Mouse (Mus musculus): Measurements from ENCODE around the gene Lhfp. TPM values are rescaled to one million over a fixed set of nuclear protein-coding genes. Genes with fewer than 3 reads are reported as not detected.

Lhfp gene
- total RNA-seq, 2 experiments from 2014 or later, result 1.4 TPM; not detected in 1

DNA sequence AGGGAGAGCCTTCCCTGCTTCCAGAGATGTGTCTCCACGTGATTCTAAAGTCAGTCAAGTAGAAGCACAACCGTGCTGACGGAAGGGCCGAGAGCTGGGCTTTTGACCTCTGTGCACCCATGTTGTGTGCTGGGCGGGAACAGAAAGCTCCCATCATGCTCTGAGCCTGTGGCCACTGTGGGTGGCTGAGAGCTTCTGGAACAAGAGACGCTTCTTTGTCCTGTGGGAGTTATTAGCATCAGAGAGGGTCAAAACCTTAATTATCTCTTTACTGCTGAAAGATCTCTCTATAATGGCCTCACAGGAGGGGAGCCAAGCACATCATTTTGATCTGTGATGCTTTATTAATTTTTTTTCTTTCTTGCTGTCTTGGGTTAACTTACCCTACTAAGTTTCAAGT, 253.5 kb downstream of the Lhfp start:
- no peak for ATAC-seq (replicated peaks; ENCODE audit: low FRiP score, poor library complexity, severe bottlenecking)

DNA sequence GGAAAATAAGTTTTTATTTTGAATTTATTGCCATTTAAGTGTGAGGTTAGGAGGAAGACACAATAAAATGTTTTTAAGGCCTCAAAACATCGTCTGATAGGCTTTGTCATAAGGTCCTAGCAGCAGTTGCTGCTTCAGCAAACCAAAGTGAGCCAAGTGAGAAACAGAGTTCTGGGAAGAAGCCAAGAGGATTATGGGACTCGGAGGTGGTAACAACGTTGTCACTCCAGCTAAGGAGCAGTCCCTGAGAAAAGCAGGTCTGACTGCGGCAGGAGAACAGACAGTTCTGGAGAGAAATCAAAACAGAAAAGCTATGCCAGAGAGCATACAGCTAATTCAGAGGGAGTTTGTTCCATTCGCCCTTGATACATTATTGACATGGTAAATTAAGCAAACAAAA, 260.5 kb downstream of the Lhfp start:
- no peak for ATAC-seq (replicated peaks; ENCODE audit: low FRiP score, poor library complexity, severe bottlenecking)

GRCm38 (mm10) chr3:53304123-53304900, 263.0 kb downstream of the Lhfp start:
- no peak for ATAC-seq (replicated peaks; ENCODE audit: low FRiP score, poor library complexity, severe bottlenecking)

- no peak for ATAC-seq (replicated peaks; ENCODE audit: low FRiP score, poor library complexity, severe bottlenecking)
Observed at GRCm38 (mm10) chr3:53305860-53306259, 264.5 kb downstream of the Lhfp start.

- no peak for ATAC-seq (replicated peaks; ENCODE audit: low FRiP score, poor library complexity, severe bottlenecking)
Observed at GRCm38 (mm10) chr3:53308649-53309048, 267.3 kb downstream of the Lhfp start.

DNA sequence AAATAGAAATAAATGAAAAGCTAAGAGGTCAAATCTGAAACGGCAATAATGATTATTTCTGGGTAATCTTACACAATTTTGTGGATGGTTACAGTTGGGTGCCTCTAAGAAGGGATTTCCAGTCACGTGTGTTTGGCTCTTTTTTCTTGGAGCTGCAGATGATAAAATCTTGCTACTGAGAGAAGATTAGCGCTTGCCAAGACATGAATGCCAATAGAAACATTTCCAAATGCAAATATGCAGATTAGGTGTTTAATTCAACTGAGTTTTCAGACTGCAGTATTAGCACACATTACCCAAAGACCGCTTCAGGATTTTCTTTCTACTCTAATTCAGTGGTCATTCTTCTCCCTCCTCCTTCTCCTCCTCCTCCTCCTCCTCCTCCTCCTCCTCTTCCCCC, 268.8 kb downstream of the Lhfp start:
- ATAC-seq (replicated peaks; ENCODE audit: low FRiP score, poor library complexity, severe bottlenecking), result no peak

DNA sequence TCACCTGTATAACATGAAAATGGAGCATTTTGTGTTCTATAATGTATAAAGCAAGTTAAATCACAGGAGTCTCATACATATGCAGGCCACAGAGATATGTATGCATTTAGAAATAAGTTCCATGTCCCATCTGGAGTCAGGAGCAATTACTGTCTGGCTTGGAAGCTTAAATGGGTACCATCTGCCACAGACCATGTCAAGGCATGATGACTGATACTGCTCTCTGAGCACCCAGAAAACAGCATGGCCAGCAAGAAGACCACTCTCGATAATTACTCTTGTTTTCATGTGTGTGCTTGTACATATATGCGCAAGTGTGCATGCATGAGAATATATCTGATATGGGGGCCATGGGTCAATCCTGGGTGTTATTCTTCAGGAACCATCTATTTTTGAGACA, 269.3 kb downstream of the Lhfp start:
- ATAC-seq (replicated peaks; ENCODE audit: low FRiP score, poor library complexity, severe bottlenecking), result no peak

Other genes with a start within 250 kb of the Lhfp start
- gene Cog6, start 24.3 kb upstream of the Lhfp start, total RNA-seq (2015; ENCODE audit: low replicate concordance), result 5.4 and 20.2 TPM in 2 replicates
- gene Cog6, start 24.3 kb upstream of the Lhfp start, total RNA-seq (2017; ENCODE audit: low replicate concordance), result 4.0 and 10.7 TPM in 2 replicates

Data from erythroid progenitor cell, adult 5-6 weeks (primary cell).